ENCODE assay signal across 7 mouse cellular contexts in genomic region chr17:9167571-9168201, GRCm38 (mm10).
DNase-seq lines count a peak whose midpoint lies in the region; ATAC-seq lines count a peak whose summit lies in the region.

No protein-coding gene starts in this region.

- DNase-seq in R1 (ENCODE audit: low read depth, low spot score) = peak; percentile 93
- peak; percentile 19 for DNase-seq in cerebellum, adult 11-12 months
- peak; percentile 64 for DNase-seq in intestine, embryonic 14.5 days (ENCODE audit: low spot score)
- no peak for DNase-seq in urinary bladder, adult 2 months (ENCODE audit: low spot score)

- no peaks in the 10 kb centered on the region for H3K27me3 ChIP-seq in intestine, embryonic 14.5 days (replicated peaks; ENCODE audit: control insufficient read depth, insufficient read depth, low read length)
- peaks cover 11% of the 10 kb centered on the region; the same call in 1 of the 2 replicates for H3K27me3 ChIP-seq in liver, embryonic 12.5 days (replicated peaks)
- H3K27me3 ChIP-seq in neural tube, embryonic 14.5 days (ENCODE audit: control insufficient read depth, insufficient read depth, low read length) = no peaks in the 10 kb centered on the region

- no peaks in the 10 kb centered on the region for H3K36me3 ChIP-seq in intestine, embryonic 14.5 days (ENCODE audit: control insufficient read depth, insufficient read depth, low read length)
- H3K36me3 ChIP-seq in liver, embryonic 12.5 days = no peaks in the 10 kb centered on the region
- no peaks in the 10 kb centered on the region for H3K36me3 ChIP-seq in neural tube, embryonic 14.5 days (ENCODE audit: control insufficient read depth, insufficient read depth, low read length)

- no peaks in the 10 kb centered on the region for H3K9me3 ChIP-seq in intestine, embryonic 14.5 days (ENCODE audit: control insufficient read depth, low read length)
- H3K9me3 ChIP-seq in liver, embryonic 12.5 days (replicated peaks) = no peaks in the 10 kb centered on the region
- no peaks in the 10 kb centered on the region for H3K9me3 ChIP-seq in neural tube, embryonic 14.5 days (ENCODE audit: control insufficient read depth, low read length)

- peak overlapping the region; percentile 22 for H3K4me3 ChIP-seq in intestine, embryonic 14.5 days (ENCODE audit: low read depth, low read length)
- H3K4me3 ChIP-seq in liver, embryonic 12.5 days = peak overlapping the region; percentile 33
- peak overlapping the region; percentile 44 for H3K4me3 ChIP-seq in neural tube, embryonic 14.5 days (ENCODE audit: low read depth, low read length)

- H3K27ac ChIP-seq in intestine, embryonic 14.5 days (ENCODE audit: low read depth) = no peak overlapping the region
- no peak overlapping the region for H3K27ac ChIP-seq in liver, embryonic 12.5 days
- peak overlapping the region; percentile 90 for H3K27ac ChIP-seq in neural tube, embryonic 14.5 days (ENCODE audit: low read depth, low read length)

- H3K9ac ChIP-seq in intestine, embryonic 14.5 days (ENCODE audit: low read length) = no peak overlapping the region
- H3K9ac ChIP-seq in liver, embryonic 12.5 days = no peak overlapping the region
- H3K9ac ChIP-seq in neural tube, embryonic 14.5 days (replicated peaks; ENCODE audit: low read depth, low read length) = peak overlapping the region; percentile 78

- peak; percentile 44; the same call in 1 of the 2 replicates for ATAC-seq in frontal cortex, adult (ENCODE audit: low TSS enrichment)
- no peak for ATAC-seq in intestine, embryonic 14.5 days (replicated peaks; ENCODE audit: low FRiP score, low TSS enrichment, low read depth)
- ATAC-seq in liver, embryonic 12.5 days = no peak
- peak; percentile 58 for ATAC-seq in neural tube, embryonic 14.5 days (ENCODE audit: low read depth)

- H3K4me1 ChIP-seq in intestine, embryonic 14.5 days (replicated peaks; ENCODE audit: control insufficient read depth, insufficient read depth, low read length) = peaks cover 3% of the 10 kb centered on the region; the same call in 1 of the 2 replicates
- peaks cover 20% of the 10 kb centered on the region for H3K4me1 ChIP-seq in liver, embryonic 12.5 days
- H3K4me1 ChIP-seq in neural tube, embryonic 14.5 days (ENCODE audit: control insufficient read depth, insufficient read depth, low read length) = peaks cover 15% of the 10 kb centered on the region; the same call in 1 of the 2 replicates

- under 1% methylated on average over 20 of the region's 20 CpGs for WGBS in intestine, embryonic 14.5 days
- under 1% methylated on average over 20 of the region's 20 CpGs for WGBS in liver, embryonic 12.5 days (ENCODE audit: insufficient replicate concordance)
- under 1% methylated on average over 20 of the region's 20 CpGs for WGBS in neural tube, embryonic 14.5 days

- peak overlapping the region; percentile 61 for H3K4me2 ChIP-seq in intestine, embryonic 14.5 days (ENCODE audit: low read length)
- H3K4me2 ChIP-seq in liver, embryonic 12.5 days = peak overlapping the region; percentile 63
- peak overlapping the region; percentile 96 for H3K4me2 ChIP-seq in neural tube, embryonic 14.5 days (ENCODE audit: low read depth, low read length)

Comparison
In these comparisons a context has a peak if more than half of its experiments do, and no peak if none do; other contexts are left out.
1. ATAC-seq: peak in frontal cortex, adult (single experiment) and neural tube, embryonic 14.5 days (single experiment); none in intestine, embryonic 14.5 days (single experiment) and liver, embryonic 12.5 days (single experiment).
2. Peak in every context shown above with its lines, with median percentiles within 50 percentile points of each other: H3K4me2 ChIP-seq and H3K4me3 ChIP-seq.